Mouse (Mus musculus) lung, embryonic 16.5 days (tissue): ENCODE results near the gene Gm20765. TPM values are rescaled to one million over a fixed set of nuclear protein-coding genes. Genes with fewer than 3 reads are reported as not detected.
"Not testable (repeated sequence)": the region's sequence is repeated elsewhere in the genome, so short reads cannot be mapped to it uniquely, and the experiment has no call there.

ENCODE experiments used
- ATAC-seq: fragments of 200-750 bp; cut with Nextera tagmentation; 2 replicates; pipeline ENCODE4 v1.8.0; 2017; ENCODE audit warnings: low read depth, mild to moderate bottlenecking, moderate library complexity
- H3K27ac ChIP-seq: fragments of 300-500 bp; sonication (generic); 2 replicates; pipeline ENCODE4 v1.5.1; 2014; ENCODE audit warnings: mild to moderate bottlenecking, control low read depth, low read length
- H3K27me3 ChIP-seq: fragments of 300-500 bp; sonication (generic); 2 replicates; pipeline ENCODE4 v1.6.1; 2014; ENCODE audit warnings: low read depth, low read length, mixed read lengths; ENCODE audit not compliant: control insufficient read depth, insufficient read depth
- H3K36me3 ChIP-seq: fragments of 300-500 bp; sonication (generic); 2 replicates; pipeline ENCODE4 v1.6.1; 2014; ENCODE audit warnings: low read length; ENCODE audit not compliant: control insufficient read depth, insufficient read depth
- H3K4me1 ChIP-seq: fragments of 300-500 bp; sonication (generic); replicated peaks from 2 replicates; pipeline ENCODE4 v1.6.1; 2014; ENCODE audit warnings: low read length, mixed read lengths; ENCODE audit not compliant: control insufficient read depth, insufficient read depth
- H3K4me2 ChIP-seq: fragments of 300-500 bp; sonication (generic); 2 replicates; pipeline ENCODE4 v1.6.1; 2014; ENCODE audit warnings: low read depth, low read length, control low read depth
- H3K4me3 ChIP-seq: fragments of 300-500 bp; sonication (generic); 2 replicates; pipeline ENCODE4 v1.5.1; 2014; ENCODE audit warnings: mild to moderate bottlenecking, low read length, control low read depth
- H3K9ac ChIP-seq: fragments of 300-500 bp; sonication (generic); 2 replicates; pipeline ENCODE4 v1.6.1; 2014; ENCODE audit warnings: low read length, control low read depth
- H3K9me3 ChIP-seq: fragments of 300-500 bp; sonication (generic); 2 replicates; pipeline ENCODE4 v1.6.1; 2016; ENCODE audit warnings: low read length; ENCODE audit not compliant: control insufficient read depth
- WGBS: fragments of 180-500 bp; shearing (Covaris S2); extraction: QIAGEN DNeasy Blood & Tissue Kit; methylation state at CpG from one replicate; pipeline ENCODE4 v1.1.7; 2014; 5-methylcytosine and 5-hydroxymethylcytosine counted together
- polyA plus RNA-seq: library from polyadenylated mRNA; unstranded; fragments of >200 nt; fragmentation: Nextera tagmentation; extraction: Ambion mirVana; gene quantifications from 2 replicates; pipeline ENCODE4 v1.2.1, GENCODE M21; 2015

Gene Gm20765
- not detected in 2 replicates for polyA plus RNA-seq

- not testable (repeated sequence) for H3K9ac ChIP-seq, ATAC-seq, H3K4me3 ChIP-seq, H3K27ac ChIP-seq, H3K36me3 ChIP-seq, H3K4me1 ChIP-seq, H3K9me3 ChIP-seq, H3K27me3 ChIP-seq, H3K4me2 ChIP-seq
- no CpG with 5 or more reads among the region's 3 CpGs for WGBS
Observed at GRCm38 (mm10) chr10:104185233-104185632, at the start of gene Gm20765. Gene Gm20765, plus strand, starts transcription at chr10:104185533.

- not testable (repeated sequence) for H3K9me3 ChIP-seq, H3K4me2 ChIP-seq, H3K36me3 ChIP-seq, H3K27ac ChIP-seq, ATAC-seq, H3K27me3 ChIP-seq, H3K9ac ChIP-seq, H3K4me1 ChIP-seq, H3K4me3 ChIP-seq
- no CpG with 5 or more reads among the region's 3 CpGs for WGBS
Observed at GRCm38 (mm10) chr10:104142687-104143086, 42.6 kb upstream of the Gm20765 start, which contains the start of gene Gm21293. Gene Gm21293, plus strand, starts transcription at chr10:104142987.

- no CpG with 5 or more reads among the region's 3 CpGs for WGBS
- not testable (repeated sequence) for H3K4me2 ChIP-seq, H3K36me3 ChIP-seq, H3K27me3 ChIP-seq, H3K9me3 ChIP-seq, H3K27ac ChIP-seq, ATAC-seq, H3K4me3 ChIP-seq, H3K4me1 ChIP-seq, H3K9ac ChIP-seq
Observed at GRCm38 (mm10) chr10:104151197-104151596, 34.1 kb upstream of the Gm20765 start, which contains the start of gene Gm6763. Gene Gm6763, plus strand, starts transcription at chr10:104151497.

- not testable (repeated sequence) for H3K27me3 ChIP-seq, H3K4me1 ChIP-seq, H3K27ac ChIP-seq, H3K9ac ChIP-seq, ATAC-seq, H3K4me2 ChIP-seq, H3K36me3 ChIP-seq, H3K9me3 ChIP-seq, H3K4me3 ChIP-seq
- WGBS = no CpG with 5 or more reads among the region's 3 CpGs
Observed at GRCm38 (mm10) chr10:104159706-104160105, 25.6 kb upstream of the Gm20765 start, which contains the start of gene Gm8764. Gene Gm8764, plus strand, starts transcription at chr10:104160006.

GRCm38 (mm10) chr10:104168215-104168614 lies 17.1 kb upstream of the Gm20765 start, which contains the start of gene Gm21304:
Gene Gm21304, plus strand, starts transcription at chr10:104168515.
- not testable (repeated sequence) for H3K4me1 ChIP-seq, H3K27ac ChIP-seq, H3K4me2 ChIP-seq, H3K9me3 ChIP-seq, H3K27me3 ChIP-seq, ATAC-seq, H3K4me3 ChIP-seq, H3K9ac ChIP-seq, H3K36me3 ChIP-seq
- WGBS = no CpG with 5 or more reads among the region's 3 CpGs

GRCm38 (mm10) chr10:104176724-104177123 lies 8.6 kb upstream of the Gm20765 start, which contains the start of gene Gm21312:
Gene Gm21312, plus strand, starts transcription at chr10:104177024.
- H3K4me2 ChIP-seq, H3K27me3 ChIP-seq, H3K9me3 ChIP-seq, H3K27ac ChIP-seq, ATAC-seq, H3K36me3 ChIP-seq, H3K9ac ChIP-seq, H3K4me1 ChIP-seq, H3K4me3 ChIP-seq: not testable (repeated sequence)
- no CpG with 5 or more reads among the region's 3 CpGs for WGBS

- H3K36me3 ChIP-seq, H3K9me3 ChIP-seq, H3K27ac ChIP-seq, ATAC-seq, H3K9ac ChIP-seq, H3K4me3 ChIP-seq, H3K4me2 ChIP-seq, H3K4me1 ChIP-seq, H3K27me3 ChIP-seq: not testable (repeated sequence)
- no CpG with 5 or more reads among the region's 3 CpGs for WGBS
Observed at GRCm38 (mm10) chr10:104193742-104194141, 8.4 kb downstream of the Gm20765 start, which contains the start of gene Gm4340. Gene Gm4340, plus strand, starts transcription at chr10:104194042.

- no peak for ATAC-seq
- Histone ChIP-seq H3K9ac (no peak overlapping the region), H3K9me3 (no peaks in the 10 kb centered on the region), H3K36me3 (no peaks in the 10 kb centered on the region), H3K4me2 (no peak overlapping the region), H3K27me3 (no peaks in the 10 kb centered on the region), H3K27ac (no peak overlapping the region), H3K4me1 (no peaks in the 10 kb centered on the region), H3K4me3 (no peak overlapping the region)
- 77% methylated on average over 1 of the region's 1 CpGs for WGBS
Observed at GRCm38 (mm10) chr10:104209655-104210054, 24.3 kb downstream of the Gm20765 start.

- Histone ChIP-seq H3K9me3 (no peaks in the 10 kb centered on the region), H3K9ac (no peak overlapping the region), H3K27me3 (no peaks in the 10 kb centered on the region), H3K4me2 (no peak overlapping the region), H3K4me1 (no peaks in the 10 kb centered on the region), H3K4me3 (no peak overlapping the region), H3K27ac (no peak overlapping the region), H3K36me3 (no peaks in the 10 kb centered on the region)
- WGBS = 61% methylated on average over 3 of the region's 3 CpGs
- ATAC-seq = no peak
Observed at GRCm38 (mm10) chr10:104210268-104210990, 25.1 kb downstream of the Gm20765 start.
